Mouse (Mus musculus): ENCODE results near the gene Col4a3bp. TPM values are rescaled to one million over a fixed set of nuclear protein-coding genes. Genes with fewer than 3 reads are reported as not detected.

The Col4a3bp gene
- polyA plus RNA-seq, 2 experiments = 4.5 to 5.7 TPM

GRCm38 (mm10) chr13:96644168-96644567, 101.8 kb downstream of the Col4a3bp start:
- no peak overlapping the region for H3K9ac ChIP-seq (replicated peaks)
- no peak for TF ChIP-seq EP300 (IDR thresholded peaks at IDR 0.05; ENCODE audit: low read depth)
- no peak for TF ChIP-seq CTCF (IDR thresholded peaks at IDR 0.05; ENCODE audit: low read depth)
- 0 out of 2 replicates have a peak, but pooled peaks have one; percentile 14 for ATAC-seq (ENCODE audit: insufficient read depth)
- H3K9me3 ChIP-seq (ENCODE audit: control insufficient read depth, low read length) = no peaks in the 10 kb centered on the region
- peaks cover 13% of the 10 kb centered on the region for H3K36me3 ChIP-seq (replicated peaks; ENCODE audit: control insufficient read depth, insufficient read depth, low read depth)
- 51% methylated on average over 2 of the region's 2 CpGs for WGBS (ENCODE audit: insufficient replicate concordance)
- H3K4me3 ChIP-seq (ENCODE audit: insufficient read depth in 1 of 2, low read depth in 2 of 2, low read length in 2 of 2) = no peak overlapping the region
- no peaks in the 10 kb centered on the region for H3K27me3 ChIP-seq (ENCODE audit: control insufficient read depth, insufficient read depth, low read length)
- H3K4me1 ChIP-seq (replicated peaks; ENCODE audit: control insufficient read depth in 2 of 2, insufficient read depth in 2 of 2, low read length in 1 of 2) = no peaks in the 10 kb centered on the region
- no peak for DNase-seq (ENCODE audit: low read depth in 3 of 3, low spot score in 3 of 3)
- H3K27ac ChIP-seq = no peak overlapping the region
- H3K4me2 ChIP-seq (ENCODE audit: low read depth) = no peak overlapping the region

GRCm38 (mm10) chr13:96645822-96646221, 103.4 kb downstream of the Col4a3bp start:
- no peaks in the 10 kb centered on the region for H3K27me3 ChIP-seq (ENCODE audit: control insufficient read depth, insufficient read depth, low read length)
- no peaks in the 10 kb centered on the region for H3K9me3 ChIP-seq (ENCODE audit: control insufficient read depth, low read length)
- H3K36me3 ChIP-seq (replicated peaks; ENCODE audit: control insufficient read depth, insufficient read depth, low read depth) = peaks cover 27% of the 10 kb centered on the region
- H3K4me3 ChIP-seq (ENCODE audit: insufficient read depth in 1 of 2, low read depth in 2 of 2, low read length in 2 of 2) = no peak overlapping the region
- H3K4me1 ChIP-seq (replicated peaks; ENCODE audit: control insufficient read depth in 2 of 2, insufficient read depth in 2 of 2, low read length in 1 of 2) = no peaks in the 10 kb centered on the region
- H3K4me2 ChIP-seq (ENCODE audit: low read depth) = no peak overlapping the region
- TF ChIP-seq CTCF (IDR thresholded peaks at IDR 0.05; ENCODE audit: low read depth) = no peak
- no peak for TF ChIP-seq EP300 (IDR thresholded peaks at IDR 0.05; ENCODE audit: low read depth)
- no peak overlapping the region for H3K27ac ChIP-seq
- DNase-seq (ENCODE audit: low read depth in 3 of 3, low spot score in 3 of 3) (no peak), ATAC-seq (ENCODE audit: insufficient read depth) (no peak)
- whole genome bisulfite sequencing (ENCODE audit: insufficient replicate concordance) = 60% methylated on average over 5 of the region's 5 CpGs
- H3K9ac ChIP-seq (replicated peaks) = no peak overlapping the region

- TF ChIP-seq CTCF (IDR thresholded peaks at IDR 0.05; ENCODE audit: low read depth) (no peak), EP300 (IDR thresholded peaks at IDR 0.05; ENCODE audit: low read depth) (no peak)
- 72% methylated on average over 9 of the region's 9 CpGs for WGBS (ENCODE audit: insufficient replicate concordance)
- H3K9ac ChIP-seq (replicated peaks) = no peak overlapping the region
- H3K27ac ChIP-seq = no peak overlapping the region
- H3K36me3 ChIP-seq (replicated peaks; ENCODE audit: control insufficient read depth, insufficient read depth, low read depth) = peaks cover 86% of the 10 kb centered on the region
- ATAC-seq (ENCODE audit: insufficient read depth) (no peak), DNase-seq (ENCODE audit: low read depth in 3 of 3, low spot score in 3 of 3) (no peak)
- no peaks in the 10 kb centered on the region for H3K9me3 ChIP-seq (ENCODE audit: control insufficient read depth, low read length)
- no peak overlapping the region for H3K4me3 ChIP-seq (ENCODE audit: insufficient read depth in 1 of 2, low read depth in 2 of 2, low read length in 2 of 2)
- no peak overlapping the region for H3K4me2 ChIP-seq (ENCODE audit: low read depth)
- H3K4me1 ChIP-seq (replicated peaks; ENCODE audit: control insufficient read depth in 2 of 2, insufficient read depth in 2 of 2, low read length in 1 of 2) = no peaks in the 10 kb centered on the region
- no peaks in the 10 kb centered on the region for H3K27me3 ChIP-seq (ENCODE audit: control insufficient read depth, insufficient read depth, low read length)
These were observed 110.6 kb downstream of the Col4a3bp start for GRCm38 (mm10) chr13:96653041-96653440.

GRCm38 (mm10) chr13:96656673-96657072, 114.3 kb downstream of the Col4a3bp start:
- H3K4me3 ChIP-seq (ENCODE audit: insufficient read depth in 1 of 2, low read depth in 2 of 2, low read length in 2 of 2) = no peak overlapping the region
- H3K4me1 ChIP-seq (replicated peaks; ENCODE audit: control insufficient read depth in 2 of 2, insufficient read depth in 2 of 2, low read length in 1 of 2) = no peaks in the 10 kb centered on the region
- H3K9me3 ChIP-seq (ENCODE audit: control insufficient read depth, low read length) = no peaks in the 10 kb centered on the region
- no peak overlapping the region for H3K9ac ChIP-seq (replicated peaks)
- DNase-seq (ENCODE audit: low read depth in 3 of 3, low spot score in 3 of 3) (no peak), ATAC-seq (ENCODE audit: insufficient read depth) (no peak)
- no peaks in the 10 kb centered on the region for H3K27me3 ChIP-seq (ENCODE audit: control insufficient read depth, insufficient read depth, low read length)
- TF ChIP-seq CTCF (IDR thresholded peaks at IDR 0.05; ENCODE audit: low read depth) (no peak), EP300 (IDR thresholded peaks at IDR 0.05; ENCODE audit: low read depth) (no peak)
- peaks cover 87% of the 10 kb centered on the region for H3K36me3 ChIP-seq (replicated peaks; ENCODE audit: control insufficient read depth, insufficient read depth, low read depth)
- H3K4me2 ChIP-seq (ENCODE audit: low read depth) = no peak overlapping the region
- WGBS (ENCODE audit: insufficient replicate concordance) = 61% methylated on average over 1 of the region's 1 CpGs
- H3K27ac ChIP-seq = no peak overlapping the region

GRCm38 (mm10) chr13:96658936-96659335, 116.5 kb downstream of the Col4a3bp start:
- ATAC-seq (ENCODE audit: insufficient read depth) (no peak), DNase-seq (ENCODE audit: low read depth in 3 of 3, low spot score in 3 of 3) (no peak)
- Histone ChIP-seq H3K27ac (no peak overlapping the region), H3K9me3 (ENCODE audit: control insufficient read depth, low read length) (no peaks in the 10 kb centered on the region), H3K4me3 (ENCODE audit: insufficient read depth in 1 of 2, low read depth in 2 of 2, low read length in 2 of 2) (no peak overlapping the region), H3K36me3 (replicated peaks; ENCODE audit: control insufficient read depth, insufficient read depth, low read depth) (peaks cover 90% of the 10 kb centered on the region), H3K27me3 (ENCODE audit: control insufficient read depth, insufficient read depth, low read length) (no peaks in the 10 kb centered on the region), H3K9ac (replicated peaks) (no peak overlapping the region), H3K4me1 (replicated peaks; ENCODE audit: control insufficient read depth in 2 of 2, insufficient read depth in 2 of 2, low read length in 1 of 2) (no peaks in the 10 kb centered on the region), H3K4me2 (ENCODE audit: low read depth) (no peak overlapping the region)
- 84% methylated on average over 7 of the region's 7 CpGs for WGBS (ENCODE audit: insufficient replicate concordance)
- TF ChIP-seq CTCF (IDR thresholded peaks at IDR 0.05; ENCODE audit: low read depth) (no peak), EP300 (IDR thresholded peaks at IDR 0.05; ENCODE audit: low read depth) (no peak)

Measured in liver, embryonic 14.5 days (tissue).